Mouse (Mus musculus) ES-Bruce4 (cell line): ENCODE measurements at regions not wholly inside any gene's neighbourhood (a gene's known extent, or its start where the extent isn't known, plus 50 kb on each side); places are given as distances from the start of the nearest gene placed in this dataset.

Experiments
- CTCF ChIP-seq: IDR thresholded peaks from one replicate; pipeline ENCODE4 v1.8.1; 2011; ENCODE audit warnings: low read depth, low read length
- POLR2A ChIP-seq: IDR thresholded peaks from one replicate; pipeline ENCODE4 v1.8.1; 2011; ENCODE audit warnings: low read length; ENCODE audit not compliant: insufficient read depth

- no peak for TF ChIP-seq CTCF
- TF ChIP-seq POLR2A, result no peak
Observed at GRCm38 (mm10) chr10:118766826-118767225, 103.2 kb downstream of the Dyrk2 start.
